ENCODE assay signal across 9 mouse cellular contexts in the genomic region with DNA sequence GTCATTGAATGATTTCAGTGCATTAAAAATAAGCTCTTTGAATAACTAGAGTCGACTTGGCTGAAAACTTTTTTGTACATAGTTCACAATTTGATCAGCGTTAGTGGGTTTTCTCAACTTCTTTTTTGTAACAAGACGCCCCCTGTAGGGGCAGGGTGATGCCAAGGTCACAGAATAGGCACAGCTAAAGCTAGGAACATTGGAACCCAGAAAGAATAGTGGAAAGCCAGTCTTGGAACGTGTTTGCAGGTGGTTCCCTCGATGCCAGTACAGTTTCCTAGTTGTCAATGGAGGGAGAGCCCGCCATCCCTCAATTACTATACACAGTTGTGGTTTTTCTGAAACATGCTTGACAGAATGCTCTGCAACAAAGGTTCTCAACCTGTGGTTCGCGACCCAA. TPM values are rescaled to one million over a fixed set of nuclear protein-coding genes. Genes with fewer than 3 reads are reported as not detected.
DNase-seq lines count a peak whose midpoint lies in the region; ATAC-seq lines count a peak whose summit lies in the region.
"Had no signal": no experiment of that assay in that cellular context is flagged by ENCODE, and none has a peak within 500 bp of the region (broad histone marks: within the 10 kb centered on the region; RNA-seq: fewer than 3 reads in every experiment).

No protein-coding gene starts in this region.

- peaks cover 49% of the 10 kb centered on the region for H3K27me3 ChIP-seq in liver, embryonic 11.5 days (replicated peaks; ENCODE audit: control insufficient read depth, insufficient read depth, low read length)
- H3K27me3 ChIP-seq in forebrain, embryonic 13.5 days = peaks cover 51% of the 10 kb centered on the region
- H3K27me3 ChIP-seq in limb, embryonic 13.5 days = peaks cover 4% of the 10 kb centered on the region; the same call in 1 of the 2 replicates
- no peaks in the 10 kb centered on the region for H3K27me3 ChIP-seq in stomach, embryonic 14.5 days (ENCODE audit: control insufficient read depth, insufficient read depth, low read length)

- WGBS in liver, embryonic 11.5 days = 19% methylated on average over 8 of the region's 8 CpGs
- WGBS in forebrain, embryonic 13.5 days = 8% methylated on average over 8 of the region's 8 CpGs
- WGBS in limb, embryonic 13.5 days = 17% methylated on average over 8 of the region's 8 CpGs
- 24% methylated on average over 8 of the region's 8 CpGs for WGBS in stomach, embryonic 14.5 days

- H3K27ac ChIP-seq in liver, embryonic 11.5 days (ENCODE audit: low read depth, low read length) = no peak overlapping the region
- H3K27ac ChIP-seq in forebrain, embryonic 13.5 days = no peak overlapping the region
- H3K27ac ChIP-seq in limb, embryonic 13.5 days = no peak overlapping the region
- no peak overlapping the region for H3K27ac ChIP-seq in stomach, embryonic 14.5 days (ENCODE audit: low read length)

- no peaks in the 10 kb centered on the region for H3K36me3 ChIP-seq in liver, embryonic 11.5 days (ENCODE audit: control insufficient read depth, insufficient read depth, low read length)
- no peaks in the 10 kb centered on the region for H3K36me3 ChIP-seq in forebrain, embryonic 13.5 days (ENCODE audit: poor library complexity, severe bottlenecking)
- H3K36me3 ChIP-seq in limb, embryonic 13.5 days = no peaks in the 10 kb centered on the region
- no peaks in the 10 kb centered on the region for H3K36me3 ChIP-seq in stomach, embryonic 14.5 days (ENCODE audit: control insufficient read depth, insufficient read depth, low read length)
- H3K36me3 ChIP-seq: G1E had no signal

- no peaks in the 10 kb centered on the region for H3K9me3 ChIP-seq in liver, embryonic 11.5 days (ENCODE audit: control insufficient read depth, low read length)
- no peaks in the 10 kb centered on the region for H3K9me3 ChIP-seq in forebrain, embryonic 13.5 days (replicated peaks)
- H3K9me3 ChIP-seq in limb, embryonic 13.5 days = no peaks in the 10 kb centered on the region
- no peaks in the 10 kb centered on the region for H3K9me3 ChIP-seq in stomach, embryonic 14.5 days (ENCODE audit: control insufficient read depth, low read depth, low read length)
- H3K9me3 ChIP-seq: G1E had no signal

- H3K4me3 ChIP-seq in liver, embryonic 11.5 days (ENCODE audit: low read depth, low read length) = peak overlapping the region; percentile 49; the same call in 1 of the 2 replicates
- peak overlapping the region; percentile 49 for H3K4me3 ChIP-seq in forebrain, embryonic 13.5 days
- H3K4me3 ChIP-seq in limb, embryonic 13.5 days = peak overlapping the region; percentile 78
- H3K4me3 ChIP-seq in stomach, embryonic 14.5 days (ENCODE audit: low read depth, low read length) = peak overlapping the region; percentile 65

- ATAC-seq in liver, embryonic 11.5 days (replicated peaks; ENCODE audit: low FRiP score) = no peak
- ATAC-seq in forebrain, embryonic 13.5 days = no peak
- no peak for ATAC-seq in limb, embryonic 13.5 days (ENCODE audit: low FRiP score, low read depth)
- ATAC-seq in stomach, embryonic 14.5 days (ENCODE audit: insufficient number of reproducible peaks, insufficient read depth, low FRiP score, low read depth) = no peak

- DNase-seq in liver, embryonic 11.5 days (ENCODE audit: low spot score) = no peak
- no peak for DNase-seq in liver
- DNase-seq in right cerebral cortex, adult 18-20 months = no peak
- DNase-seq in ovary, postnatal 14 days (ENCODE audit: low spot score) = no peak
- no peak for DNase-seq in spleen, adult 18-20 months

- H3K9ac ChIP-seq in liver, embryonic 11.5 days (ENCODE audit: low read depth, low read length) = no peak overlapping the region
- H3K9ac ChIP-seq in forebrain, embryonic 13.5 days = peak overlapping the region; percentile 71
- peak overlapping the region; percentile 90 for H3K9ac ChIP-seq in limb, embryonic 13.5 days
- H3K9ac ChIP-seq in stomach, embryonic 14.5 days (replicated peaks; ENCODE audit: low read depth, low read length) = 0 out of 2 replicates have a peak overlapping the region, but pooled peaks have one; percentile 53

- H3K4me2 ChIP-seq in liver, embryonic 11.5 days = peak overlapping the region; percentile 64; the same call in 1 of the 2 replicates
- H3K4me2 ChIP-seq in forebrain, embryonic 13.5 days = peak overlapping the region; percentile 72
- peak overlapping the region; percentile 90 for H3K4me2 ChIP-seq in limb, embryonic 13.5 days (replicated peaks)
- H3K4me2 ChIP-seq in stomach, embryonic 14.5 days (replicated peaks; ENCODE audit: low read depth, low read length) = peak overlapping the region; percentile 93

- H3K4me1 ChIP-seq in liver, embryonic 11.5 days (replicated peaks; ENCODE audit: control insufficient read depth, insufficient read depth, low read length) = no peaks in the 10 kb centered on the region
- peaks cover 65% of the 10 kb centered on the region for H3K4me1 ChIP-seq in forebrain, embryonic 13.5 days
- peaks cover 71% of the 10 kb centered on the region for H3K4me1 ChIP-seq in limb, embryonic 13.5 days
- peaks cover 5% of the 10 kb centered on the region; the same call in 1 of the 2 replicates for H3K4me1 ChIP-seq in stomach, embryonic 14.5 days (ENCODE audit: control insufficient read depth, insufficient read depth, low read length)

RNA-seq across cellular contexts. Expression of a gene that starts 1.0 kb away (rescaled TPM):
- 1.1 and 1.9 TPM in 2 replicates for polyA plus RNA-seq in liver, embryonic 11.5 days (2014; fragmentation: Nextera tagmentation; extraction: Ambion mirVana)
- 5.4 and 5.6 TPM in 2 replicates for polyA plus RNA-seq in forebrain, embryonic 13.5 days (2015; fragmentation: Nextera tagmentation; extraction: Ambion mirVana)
- polyA plus RNA-seq in limb, embryonic 13.5 days (2015; fragmentation: Nextera tagmentation; extraction: Ambion mirVana) = 9.4 and 10.1 TPM in 2 replicates
- 9.2 and 12.2 TPM in 2 replicates for polyA plus RNA-seq in stomach, embryonic 14.5 days (2014; fragmentation: Nextera tagmentation; extraction: Ambion mirVana)
- polyA plus RNA-seq: G1E had no signal
